Mouse (Mus musculus): Measurements from ENCODE around the gene Col24a1.

Gene Col24a1

GRCm38 (mm10) chr3:145292337-145293134 lies at the start of gene Col24a1:
TSS of gene Col24a1 (plus strand) at chr3:145292472.
- no peak for DNase-seq (ENCODE audit: low spot score in 2 of 2)

- no peak for DNase-seq (ENCODE audit: low spot score in 2 of 2)
These were observed 44.2 kb upstream of the Col24a1 start for GRCm38 (mm10) chr3:145248040-145248439.

- DNase-seq (ENCODE audit: low spot score in 2 of 2): no peak
These were observed 39.2 kb upstream of the Col24a1 start for GRCm38 (mm10) chr3:145253066-145253465.

- DNase-seq (ENCODE audit: low spot score in 2 of 2): no peak
These were observed 37.4 kb upstream of the Col24a1 start for GRCm38 (mm10) chr3:145254764-145255396.

GRCm38 (mm10) chr3:145256647-145257046 lies 35.6 kb upstream of the Col24a1 start:
- no peak for DNase-seq (ENCODE audit: low spot score in 2 of 2)

GRCm38 (mm10) chr3:145259678-145260077 lies 32.6 kb upstream of the Col24a1 start:
- no peak for DNase-seq (ENCODE audit: low spot score in 2 of 2)

- DNase-seq (ENCODE audit: low spot score in 2 of 2): no peak
These were observed 29.1 kb upstream of the Col24a1 start for GRCm38 (mm10) chr3:145263131-145263530.

- DNase-seq (ENCODE audit: low spot score in 2 of 2): no peak
These were observed 24.2 kb upstream of the Col24a1 start for GRCm38 (mm10) chr3:145268066-145268465.

- no peak for DNase-seq (ENCODE audit: low spot score in 2 of 2)
These were observed 18.1 kb upstream of the Col24a1 start for GRCm38 (mm10) chr3:145274191-145274590.

- no peak for DNase-seq (ENCODE audit: low spot score in 2 of 2)
These were observed 935 bp downstream of the Col24a1 start for GRCm38 (mm10) chr3:145293207-145293606.

GRCm38 (mm10) chr3:145293623-145294307 lies 1.5 kb downstream of the Col24a1 start:
- no peak for DNase-seq (ENCODE audit: low spot score in 2 of 2)

- no peak for DNase-seq (ENCODE audit: low spot score in 2 of 2)
These were observed 7.8 kb downstream of the Col24a1 start for GRCm38 (mm10) chr3:145299980-145300591.

- no peak for DNase-seq (ENCODE audit: low spot score in 2 of 2)
These were observed 13.0 kb downstream of the Col24a1 start for GRCm38 (mm10) chr3:145305311-145305710.

GRCm38 (mm10) chr3:145307209-145307608 lies 14.9 kb downstream of the Col24a1 start:
- no peak for DNase-seq (ENCODE audit: low spot score in 2 of 2)

- no peak for DNase-seq (ENCODE audit: low spot score in 2 of 2)
These were observed 28.5 kb downstream of the Col24a1 start for GRCm38 (mm10) chr3:145320587-145321274.

GRCm38 (mm10) chr3:145325402-145325801 lies 33.1 kb downstream of the Col24a1 start:
- no peak for DNase-seq (ENCODE audit: low spot score in 2 of 2)

GRCm38 (mm10) chr3:145331642-145332041 lies 39.4 kb downstream of the Col24a1 start:
- DNase-seq (ENCODE audit: low spot score in 2 of 2): no peak

- DNase-seq (ENCODE audit: low spot score in 2 of 2): no peak
These were observed 41.8 kb downstream of the Col24a1 start for GRCm38 (mm10) chr3:145334046-145334445.

- DNase-seq (ENCODE audit: low spot score in 2 of 2): no peak
These were observed 44.9 kb downstream of the Col24a1 start for GRCm38 (mm10) chr3:145337161-145337560.

- no peak for DNase-seq (ENCODE audit: low spot score in 2 of 2)
These were observed 47.7 kb downstream of the Col24a1 start for GRCm38 (mm10) chr3:145339851-145340499.

- no peak for DNase-seq (ENCODE audit: low spot score in 2 of 2)
These were observed 56.4 kb downstream of the Col24a1 start for GRCm38 (mm10) chr3:145348690-145349089.

Measured in spleen, postnatal 36 days (tissue).